Mouse (Mus musculus) kidney, postnatal 0 days (tissue): ENCODE results near the gene Alkbh6. TPM values are rescaled to one million over a fixed set of nuclear protein-coding genes. Genes with fewer than 3 reads are reported as not detected.

Experiments
- ATAC-seq: fragments of 200-750 bp; cut with Nextera tagmentation; replicated peaks from 2 replicates; pipeline ENCODE4 v1.8.0; 2017; ENCODE audit warnings: low read depth, moderate number of reproducible peaks, moderate TSS enrichment, moderate library complexity; ENCODE audit not compliant: low FRiP score
- DNase-seq: peaks from one replicate; pipeline ENCODE4 v3.0.0-alpha.2; 2016; ENCODE audit warnings: low spot score
- H3K27ac ChIP-seq: fragments of 300-500 bp; sonication (generic); 2 replicates; pipeline ENCODE4 v1.5.1; 2014; ENCODE audit warnings: mild to moderate bottlenecking
- H3K27me3 ChIP-seq: fragments of 300-500 bp; sonication (generic); 2 replicates; pipeline ENCODE4 v1.6.1; 2014; ENCODE audit warnings: low read length, mixed read lengths; ENCODE audit not compliant: insufficient read depth
- H3K36me3 ChIP-seq: fragments of 300-500 bp; sonication (generic); 2 replicates; pipeline ENCODE4 v1.6.1; 2014; ENCODE audit warnings: low read length, mixed read lengths; ENCODE audit not compliant: insufficient read depth
- H3K4me1 ChIP-seq: fragments of 300-500 bp; sonication (generic); replicated peaks from 2 replicates; pipeline ENCODE4 v1.6.1; 2014; ENCODE audit warnings: antibody characterized with exemption, low read length, mixed read lengths; ENCODE audit not compliant: insufficient read depth
- H3K4me2 ChIP-seq: fragments of 300-500 bp; sonication (generic); 2 replicates; pipeline ENCODE4 v1.6.1; 2014; ENCODE audit warnings: mild to moderate bottlenecking, low read length, moderate library complexity, mixed read lengths
- H3K4me3 ChIP-seq: fragments of 300-500 bp; sonication (generic); replicated peaks from 2 replicates; pipeline ENCODE4 v1.5.1; 2014; ENCODE audit warnings: low read depth, low read length
- H3K9ac ChIP-seq: fragments of 300-500 bp; sonication (generic); 2 replicates; pipeline ENCODE4 v1.6.1; 2014; ENCODE audit warnings: low read depth, low read length
- H3K9me3 ChIP-seq: fragments of 300-500 bp; sonication (generic); replicated peaks from 2 replicates; pipeline ENCODE4 v1.6.1; 2016; ENCODE audit warnings: low read length, inconsistent platforms, mixed read lengths
- CTCF ChIP-seq: IDR thresholded peaks from 2 replicates; pipeline ENCODE4 v1.5.1; 2016; ENCODE audit warnings: antibody characterized with exemption, low read depth, mild to moderate bottlenecking, moderate library complexity
- WGBS: fragments of 180-500 bp; shearing (Covaris S2); extraction: QIAGEN DNeasy Blood & Tissue Kit; methylation state at CpG from one replicate; pipeline ENCODE4 v1.1.7; 2014; 5-methylcytosine and 5-hydroxymethylcytosine counted together
- polyA plus RNA-seq: library from polyadenylated mRNA; unstranded; fragments of >200 nt; fragmentation: Nextera tagmentation; extraction: Ambion mirVana; gene quantifications from 2 replicates; pipeline ENCODE4 v1.2.1, GENCODE M21; 2015

The Alkbh6 gene
- polyA plus RNA-seq, 1 experiment from 2014 or later = 101 TPM

GRCm38 (mm10) chr7:30282740-30283139, 25.8 kb upstream of the Alkbh6 start:
- Histone ChIP-seq H3K4me2 (no peak overlapping the region), H3K36me3 (no peaks in the 10 kb centered on the region), H3K27ac (no peak overlapping the region), H3K9me3 (no peaks in the 10 kb centered on the region), H3K4me3 (no peak overlapping the region), H3K9ac (no peak overlapping the region), H3K27me3 (no peaks in the 10 kb centered on the region), H3K4me1 (no peaks in the 10 kb centered on the region)
- 76% methylated on average over 7 of the region's 7 CpGs for WGBS
- DNase-seq (no peak), ATAC-seq (no peak)
- no peak for TF ChIP-seq CTCF

GRCm38 (mm10) chr7:30286701-30287410, 21.7 kb upstream of the Alkbh6 start:
- no peak overlapping the region for H3K4me3 ChIP-seq
- H3K27ac ChIP-seq = no peak overlapping the region
- TF ChIP-seq CTCF = no peak
- H3K4me1 ChIP-seq = no peaks in the 10 kb centered on the region; the same call in 1 of the 2 replicates
- H3K36me3 ChIP-seq = no peaks in the 10 kb centered on the region
- 60% methylated on average over 8 of the region's 8 CpGs for WGBS
- no peak overlapping the region for H3K4me2 ChIP-seq
- H3K9me3 ChIP-seq = no peaks in the 10 kb centered on the region
- no peak for DNase-seq
- no peaks in the 10 kb centered on the region for H3K27me3 ChIP-seq
- ATAC-seq = no peak
- no peak overlapping the region for H3K9ac ChIP-seq

- Histone ChIP-seq H3K9me3 (no peaks in the 10 kb centered on the region), H3K4me1 (peaks cover 3% of the 10 kb centered on the region; the same call in 1 of the 2 replicates), H3K27me3 (no peaks in the 10 kb centered on the region), H3K4me2 (no peak overlapping the region), H3K9ac (no peak overlapping the region), H3K36me3 (no peaks in the 10 kb centered on the region), H3K27ac (no peak overlapping the region), H3K4me3 (no peak overlapping the region)
- ATAC-seq (no peak), DNase-seq (no peak)
- WGBS = 65% methylated on average over 6 of the region's 6 CpGs
- TF ChIP-seq CTCF = no peak
Measured at GRCm38 (mm10) chr7:30288046-30288445, 20.5 kb upstream of the Alkbh6 start.

- 65% methylated on average over 7 of the region's 7 CpGs for WGBS
- TF ChIP-seq CTCF = no peak
- Histone ChIP-seq H3K36me3 (no peaks in the 10 kb centered on the region), H3K4me2 (no peak overlapping the region), H3K4me3 (no peak overlapping the region), H3K27ac (no peak overlapping the region), H3K27me3 (no peaks in the 10 kb centered on the region), H3K9ac (no peak overlapping the region), H3K4me1 (peaks cover 3% of the 10 kb centered on the region; the same call in 1 of the 2 replicates), H3K9me3 (no peaks in the 10 kb centered on the region)
- DNase-seq (no peak), ATAC-seq (no peak)
Measured at GRCm38 (mm10) chr7:30289071-30289713, 19.3 kb upstream of the Alkbh6 start.

- H3K27ac ChIP-seq = no peak overlapping the region
- 0 out of 2 replicates have a peak, but pooled peaks cover under 1% of the 10 kb centered on the region for H3K36me3 ChIP-seq
- 60% methylated on average over 10 of the region's 10 CpGs for WGBS
- H3K9me3 ChIP-seq = no peaks in the 10 kb centered on the region
- H3K4me2 ChIP-seq = no peak overlapping the region
- ATAC-seq = no peak
- no peak overlapping the region for H3K4me3 ChIP-seq
- H3K27me3 ChIP-seq = no peaks in the 10 kb centered on the region
- peaks cover 3% of the 10 kb centered on the region; the same call in 1 of the 2 replicates for H3K4me1 ChIP-seq
- DNase-seq = peak; percentile 21
- peak; percentile 20; the same call in 1 of the 2 replicates for TF ChIP-seq CTCF
- H3K9ac ChIP-seq = no peak overlapping the region
Measured at GRCm38 (mm10) chr7:30289714-30290399, 18.7 kb upstream of the Alkbh6 start.
